Mouse (Mus musculus) inflammation-experienced regulatory T-cells (primary cell): Measurements from ENCODE around the gene Zfp36. TPM values are rescaled to one million over a fixed set of nuclear protein-coding genes. Genes with fewer than 3 reads are reported as not detected.

ENCODE experiments used
- polyA plus RNA-seq, 2 experiments: library from polyadenylated mRNA; unstranded; fragments of 100-300 nt; shearing (Covaris generic); gene quantifications; one replicate each; pipeline ENCODE4 v1.2.1; 2017

The Zfp36 gene
- 100 to 1,000 TPM; 254 to 461 TPM for polyA plus RNA-seq

DNA sequence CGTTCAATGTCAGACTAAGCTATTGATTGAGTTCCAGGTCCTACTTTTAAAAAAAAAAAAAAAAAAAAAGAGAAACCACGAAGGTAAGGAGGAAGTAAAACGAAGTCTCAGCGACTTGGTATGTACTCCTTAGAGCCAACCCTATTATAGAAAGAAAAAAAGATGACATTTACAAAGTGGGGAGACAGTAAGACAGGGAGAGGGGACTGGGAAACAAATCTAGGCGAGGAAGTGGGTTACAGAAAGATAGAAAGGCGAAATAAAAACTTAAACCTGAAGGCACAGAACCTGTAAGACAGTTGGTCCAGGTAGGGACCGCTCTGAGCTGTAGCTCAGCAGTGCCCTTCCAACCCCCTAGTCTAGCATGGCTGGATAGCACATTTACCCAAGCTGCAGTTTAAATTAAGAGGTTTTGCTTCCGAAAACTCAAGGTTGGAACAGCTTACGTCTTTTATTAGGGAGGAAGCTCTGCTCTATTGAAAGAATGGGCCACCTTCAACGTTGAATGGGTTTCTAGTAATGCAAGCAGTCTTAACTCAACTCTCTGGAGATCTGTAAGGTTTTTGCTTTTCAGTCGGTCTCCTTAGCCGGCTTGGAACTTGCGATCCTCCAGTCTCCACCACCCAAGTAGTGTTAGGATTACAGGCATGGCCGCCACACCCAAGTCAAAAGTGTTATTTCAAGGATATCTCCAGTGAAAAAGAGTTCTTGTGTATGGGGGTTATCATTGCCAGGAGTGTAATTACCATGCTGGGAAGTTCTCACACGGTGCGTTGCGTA, at the start of gene Zfp36:
Gene Zfp36 (minus strand): TSS at position 17 of the 780 bp plus-strand sequence.

GRCm38 (mm10) chr7:28392429-28393271, 12.6 kb upstream of the Zfp36 start, which contains the start of the genes Med29 and Paf1:
Gene Med29, minus strand, starts transcription at chr7:28392708.
Gene Paf1, plus strand, starts transcription at chr7:28392951.

GRCm38 (mm10) chr7:28372251-28373108, 7.6 kb downstream of the Zfp36 start, which contains the start of gene Plekhg2:
Gene Plekhg2, minus strand, starts transcription at chr7:28372599.

GRCm38 (mm10) chr7:28350155-28350883, 29.7 kb downstream of the Zfp36 start, which contains the start of gene Rps16:
Gene Rps16, plus strand, starts transcription at chr7:28350652.

GRCm38 (mm10) chr7:28338108-28338998, 41.7 kb downstream of the Zfp36 start, which contains the start of gene Supt5:
Gene Supt5, minus strand, starts transcription at chr7:28338746.

Other genes with a start within 250 kb of the Zfp36 start
- gene Fbl, start 210.5 kb downstream of the Zfp36 start, polyA plus RNA-seq, result 100 to 1,000 TPM; 151 to 160 TPM
- gene Dyrk1b, start 200.8 kb downstream of the Zfp36 start, polyA plus RNA-seq, result 10 to 100 TPM; 11.0 to 12.3 TPM
- 10 to 100 TPM; 18.0 to 22.6 TPM for gene Eid2, start 112.4 kb downstream of the Zfp36 start, polyA plus RNA-seq
- gene Eid2b, start 102.5 kb downstream of the Zfp36 start, polyA plus RNA-seq, result 1 to 10 TPM; 4.2 to 6.9 TPM
- gene Selenov, start 89.1 kb downstream of the Zfp36 start, polyA plus RNA-seq, result under 1 TPM in 1 of 2 experiments, not detected in 1; 0.75 TPM
- gene Dll3, start 78.0 kb downstream of the Zfp36 start, polyA plus RNA-seq, result under 1 TPM in 1 of 2 experiments, not detected in 1; 0.83 TPM
- gene Timm50, start 68.2 kb downstream of the Zfp36 start, polyA plus RNA-seq, result 10 to 100 TPM; 74.5 to 88.5 TPM
- 100 to 1,000 TPM; 165 to 199 TPM for gene Supt5, start 41.5 kb downstream of the Zfp36 start, polyA plus RNA-seq
- 100 to 1,000 TPM; 680 to 735 TPM for gene Rps16, start 29.6 kb downstream of the Zfp36 start, polyA plus RNA-seq
- gene Plekhg2, start 7.7 kb downstream of the Zfp36 start, polyA plus RNA-seq, result 10 to 100 TPM; 67.3 to 73.4 TPM
- 10 to 100 TPM; 27.4 to 29.1 TPM for gene Med29, start 12.5 kb upstream of the Zfp36 start, polyA plus RNA-seq
- gene Paf1, start 12.7 kb upstream of the Zfp36 start, polyA plus RNA-seq, result 100 to 1,000 TPM; 116 to 155 TPM
- 100 to 1,000 TPM; 310 to 538 TPM for gene Gmfg, start 57.2 kb upstream of the Zfp36 start, polyA plus RNA-seq
- gene Lrfn1, start 71.7 kb upstream of the Zfp36 start, polyA plus RNA-seq, result 1 to 10 TPM in 1 of 2 experiments, under 1 TPM in 1; 0.86 to 5.1 TPM
- under 1 TPM in 1 of 2 experiments, not detected in 1; 0.48 TPM for gene Ifnl2, start 130.2 kb upstream of the Zfp36 start, polyA plus RNA-seq
- gene Ifnl3, start 142.6 kb upstream of the Zfp36 start, polyA plus RNA-seq, result under 1 TPM in 1 of 2 experiments, not detected in 1; 0.60 TPM
- gene Sycn, start 160.6 kb upstream of the Zfp36 start, polyA plus RNA-seq, result not detected
- not detected for gene Nccrp1, start 167.0 kb upstream of the Zfp36 start, polyA plus RNA-seq
- gene Samd4b, start 217.9 kb upstream of the Zfp36 start, polyA plus RNA-seq, result 10 to 100 TPM; 23.9 to 30.0 TPM
- 1 to 10 TPM; 6.3 to 8.7 TPM for gene Pak4, start 217.9 kb upstream of the Zfp36 start, polyA plus RNA-seq